Mouse (Mus musculus) forebrain, embryonic 15.5 days (tissue): ENCODE measurements around the gene Cobll1. TPM values are rescaled to one million over a fixed set of nuclear protein-coding genes. Genes with fewer than 3 reads are reported as not detected.
"Not testable (repeated sequence)": the region's sequence is repeated elsewhere in the genome, so short reads cannot be mapped to it uniquely, and the experiment has no call there.

ENCODE experiments used
- ATAC-seq: fragments of 200-750 bp; cut with Nextera tagmentation; replicated peaks from 2 replicates; pipeline ENCODE4 v1.8.0; 2017; ENCODE audit warnings: mild to moderate bottlenecking, moderate TSS enrichment, moderate library complexity
- H3K27ac ChIP-seq: fragments of 300-500 bp; sonication (generic); replicated peaks from 2 replicates; pipeline ENCODE4 v1.5.1; 2015; ENCODE audit warnings: mild to moderate bottlenecking, inconsistent platforms
- H3K27me3 ChIP-seq: fragments of 300-500 bp; sonication (generic); 2 replicates; pipeline ENCODE4 v1.6.1; 2015; ENCODE audit warnings: inconsistent platforms
- H3K36me3 ChIP-seq: fragments of 300-500 bp; sonication (generic); 2 replicates; pipeline ENCODE4 v1.6.1; 2015; ENCODE audit warnings: mild to moderate bottlenecking, inconsistent platforms
- H3K4me1 ChIP-seq: fragments of 300-500 bp; sonication (generic); 2 replicates; pipeline ENCODE4 v1.6.1; 2015; ENCODE audit warnings: inconsistent platforms
- H3K4me2 ChIP-seq: fragments of 300-500 bp; sonication (generic); replicated peaks from 2 replicates; pipeline ENCODE4 v1.6.1; 2015; ENCODE audit warnings: mild to moderate bottlenecking, inconsistent platforms
- H3K4me3 ChIP-seq: fragments of 300-500 bp; sonication (generic); 2 replicates; pipeline ENCODE4 v1.5.1; 2015; ENCODE audit warnings: mild to moderate bottlenecking, inconsistent platforms
- H3K9ac ChIP-seq: fragments of 300-500 bp; sonication (generic); replicated peaks from 2 replicates; pipeline ENCODE4 v1.6.1; 2015; ENCODE audit warnings: mild to moderate bottlenecking, inconsistent platforms
- H3K9me3 ChIP-seq: fragments of 300-500 bp; sonication (generic); 2 replicates; pipeline ENCODE4 v1.6.1; 2016; ENCODE audit warnings: inconsistent platforms
- WGBS: fragments of 180-500 bp; shearing (Covaris S2); methylation state at CpG from one replicate; pipeline ENCODE4 v1.1.7; 2015; ENCODE audit warnings: mixed read lengths; 5-methylcytosine and 5-hydroxymethylcytosine counted together
- polyA plus RNA-seq: library from polyadenylated mRNA; unstranded; fragments of >200 nt; fragmentation: Nextera tagmentation; extraction: Ambion mirVana; gene quantifications from 2 replicates; pipeline ENCODE4 v1.2.1, GENCODE M21; 2015

Gene Cobll1
- 2.5 and 3.1 TPM in 2 replicates for polyA plus RNA-seq

DNA sequence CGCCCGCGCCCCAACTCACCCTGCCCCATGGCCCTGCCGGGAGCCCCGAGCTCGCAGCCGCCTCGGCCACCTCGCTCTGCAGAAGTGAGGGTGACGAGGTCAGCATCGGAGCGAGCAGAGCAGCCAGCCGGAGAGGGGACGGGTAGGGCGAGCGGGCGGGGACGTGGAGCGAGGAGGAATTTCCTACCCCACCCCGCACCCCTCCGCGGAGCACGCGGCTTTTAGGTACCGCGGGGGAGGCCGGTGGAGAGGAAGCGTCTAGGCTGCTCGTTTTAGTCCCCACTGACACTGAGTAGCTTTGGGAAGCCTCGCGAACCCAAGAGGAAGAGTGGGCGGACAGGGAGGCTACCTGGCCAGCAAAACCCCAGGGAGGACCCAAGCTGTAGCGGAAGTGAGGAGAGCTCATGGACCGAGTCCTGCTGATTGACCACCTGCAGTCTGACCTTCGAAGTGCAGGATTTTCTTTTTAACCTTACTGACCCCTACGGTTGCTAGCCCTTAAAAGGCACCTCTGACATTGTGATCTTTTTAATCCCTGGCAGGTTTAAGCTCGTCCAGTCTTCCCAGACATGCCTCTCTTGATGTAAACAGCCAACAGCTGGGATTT lies at the start of gene Cobll1:
Gene Cobll1 (minus strand): TSS at position 440 of the 607 bp plus-strand sequence.
- Histone ChIP-seq H3K27ac (peak within 1 kb of the TSS; percentile 53), H3K9ac (peak within 1 kb of the TSS; percentile 48), H3K4me2 (peak within 1 kb of the TSS; percentile 97), H3K36me3 (no peaks in the 10 kb centered on the region), H3K27me3 (no peaks in the 10 kb centered on the region), H3K9me3 (no peaks in the 10 kb centered on the region), H3K4me1 (peaks cover 14% of the 10 kb centered on the region), H3K4me3 (peak within 1 kb of the TSS; percentile 69)
- 1% methylated on average over 37 of the region's 37 CpGs for WGBS
- ATAC-seq, result no peak; the same call in 1 of the 2 replicates

DNA sequence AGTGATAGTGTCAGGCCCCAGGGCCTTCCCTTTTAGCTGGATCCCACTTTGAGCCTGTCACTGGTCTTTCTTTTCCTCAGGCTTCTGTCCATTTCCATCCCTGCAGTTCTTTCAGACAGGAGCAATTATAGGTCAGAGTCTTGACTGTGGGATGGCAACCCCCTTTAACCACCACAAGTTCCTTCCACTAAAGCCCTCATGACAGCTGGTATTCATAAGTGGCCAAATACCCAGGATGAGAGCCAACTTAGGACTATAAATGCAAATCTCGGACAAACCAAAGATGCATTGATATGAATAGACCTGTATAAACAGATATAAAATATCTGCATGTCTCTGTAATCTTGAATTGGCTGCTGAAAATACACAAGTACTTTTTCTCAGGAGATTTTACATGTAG lies 49.5 kb upstream of the Cobll1 start:
- Histone ChIP-seq H3K27ac (no peak overlapping the region), H3K27me3 (no peaks in the 10 kb centered on the region), H3K4me1 (no peaks in the 10 kb centered on the region), H3K9me3 (no peaks in the 10 kb centered on the region), H3K9ac (no peak overlapping the region), H3K4me2 (no peak overlapping the region), H3K36me3 (no peaks in the 10 kb centered on the region), H3K4me3 (no peak overlapping the region)
- ATAC-seq, result no peak
- 79% methylated on average over 1 of the region's 1 CpGs for WGBS

DNA sequence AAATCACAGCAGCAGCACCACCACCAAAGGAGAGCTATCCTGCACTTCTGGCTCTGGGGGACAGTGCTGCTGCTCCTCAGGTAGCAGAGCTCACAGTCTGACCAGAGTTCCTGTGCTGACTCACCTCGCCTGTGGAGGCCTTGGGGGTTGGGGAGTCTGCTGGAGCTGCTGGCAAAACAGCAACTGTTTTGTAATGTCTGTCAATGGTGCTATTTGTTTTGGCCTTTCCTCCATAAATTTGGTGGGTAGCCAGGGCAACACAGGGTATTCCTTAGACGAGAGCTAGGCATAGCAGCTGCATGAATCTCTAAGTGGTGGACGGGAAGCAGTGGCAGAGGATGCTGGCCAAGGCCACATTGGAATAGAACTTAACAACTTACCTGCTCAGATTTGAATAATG lies 46.2 kb upstream of the Cobll1 start:
- H3K4me2 ChIP-seq, result no peak overlapping the region
- 35% methylated on average over 3 of the region's 3 CpGs for WGBS
- no peak overlapping the region for H3K27ac ChIP-seq
- no peaks in the 10 kb centered on the region for H3K9me3 ChIP-seq
- no peaks in the 10 kb centered on the region for H3K27me3 ChIP-seq
- ATAC-seq, result 0 out of 2 replicates have a peak, but pooled peaks have one; percentile 48
- no peaks in the 10 kb centered on the region for H3K36me3 ChIP-seq
- no peak overlapping the region for H3K9ac ChIP-seq
- H3K4me3 ChIP-seq, result no peak overlapping the region
- no peaks in the 10 kb centered on the region for H3K4me1 ChIP-seq

DNA sequence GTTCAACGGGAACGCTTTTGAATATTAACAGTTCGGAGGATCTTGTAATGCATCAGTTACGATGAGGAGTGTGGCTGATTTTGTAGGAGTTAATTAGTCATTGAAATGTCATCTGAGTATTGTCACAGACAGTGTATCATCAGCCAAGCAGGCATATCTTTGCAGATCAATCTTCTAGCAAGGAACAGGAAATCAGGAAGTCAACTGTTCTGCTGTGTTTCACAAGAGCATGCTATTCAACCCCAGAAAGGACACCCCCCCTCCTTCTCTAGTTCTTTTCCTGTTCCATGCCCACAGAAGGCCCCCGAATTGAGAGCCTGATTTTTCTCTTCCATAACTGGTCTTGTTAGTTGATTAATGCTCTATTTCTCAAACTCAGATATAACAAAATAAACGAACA lies 43.8 kb upstream of the Cobll1 start:
- no peak overlapping the region for H3K27ac ChIP-seq
- no peak overlapping the region for H3K4me2 ChIP-seq
- 86% methylated on average over 6 of the region's 6 CpGs for WGBS
- no peak overlapping the region for H3K4me3 ChIP-seq
- no peaks in the 10 kb centered on the region for H3K27me3 ChIP-seq
- peaks cover 4% of the 10 kb centered on the region for H3K4me1 ChIP-seq
- H3K9ac ChIP-seq, result no peak overlapping the region
- ATAC-seq, result no peak
- no peaks in the 10 kb centered on the region for H3K9me3 ChIP-seq
- no peaks in the 10 kb centered on the region for H3K36me3 ChIP-seq

DNA sequence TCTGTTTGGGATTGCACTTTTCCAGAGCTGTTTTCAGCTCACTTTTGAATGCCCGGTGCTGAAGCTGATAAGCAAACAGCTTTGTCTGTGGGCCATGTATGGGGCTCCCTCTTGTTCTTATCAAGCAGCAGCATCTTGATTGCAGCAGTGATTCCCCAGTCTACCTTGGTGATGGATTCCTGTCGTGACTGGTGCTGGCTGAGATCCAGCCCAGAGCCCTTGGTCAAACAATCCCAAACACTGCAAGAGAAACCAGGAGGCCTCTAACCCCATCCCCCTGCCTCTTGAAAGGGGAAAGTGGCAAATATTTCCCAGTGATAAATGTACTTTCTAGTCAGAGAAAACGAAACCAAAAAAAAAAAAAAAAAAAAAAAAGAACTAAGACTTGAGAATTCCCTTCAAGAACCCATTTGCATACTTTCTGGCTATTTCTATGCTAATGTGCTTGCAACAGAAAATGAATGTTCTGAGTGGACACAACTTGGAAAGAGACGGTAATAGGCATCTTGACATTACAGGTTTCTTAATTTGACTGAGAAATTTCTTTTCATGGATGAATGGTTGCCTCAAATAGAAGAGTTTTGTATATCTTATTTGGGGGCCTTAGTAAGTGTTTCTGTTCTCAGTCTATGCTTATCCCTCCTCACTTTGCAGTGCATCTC lies 40.0 kb upstream of the Cobll1 start:
- no peak overlapping the region for H3K4me2 ChIP-seq
- H3K36me3 ChIP-seq, result no peaks in the 10 kb centered on the region
- H3K4me3 ChIP-seq, result no peak overlapping the region
- H3K27me3 ChIP-seq, result no peaks in the 10 kb centered on the region
- no peak overlapping the region for H3K27ac ChIP-seq
- H3K9me3 ChIP-seq, result no peaks in the 10 kb centered on the region
- 26% methylated on average over 4 of the region's 4 CpGs for WGBS
- H3K4me1 ChIP-seq, result peaks cover 6% of the 10 kb centered on the region
- no peak overlapping the region for H3K9ac ChIP-seq
- ATAC-seq, result no peak

DNA sequence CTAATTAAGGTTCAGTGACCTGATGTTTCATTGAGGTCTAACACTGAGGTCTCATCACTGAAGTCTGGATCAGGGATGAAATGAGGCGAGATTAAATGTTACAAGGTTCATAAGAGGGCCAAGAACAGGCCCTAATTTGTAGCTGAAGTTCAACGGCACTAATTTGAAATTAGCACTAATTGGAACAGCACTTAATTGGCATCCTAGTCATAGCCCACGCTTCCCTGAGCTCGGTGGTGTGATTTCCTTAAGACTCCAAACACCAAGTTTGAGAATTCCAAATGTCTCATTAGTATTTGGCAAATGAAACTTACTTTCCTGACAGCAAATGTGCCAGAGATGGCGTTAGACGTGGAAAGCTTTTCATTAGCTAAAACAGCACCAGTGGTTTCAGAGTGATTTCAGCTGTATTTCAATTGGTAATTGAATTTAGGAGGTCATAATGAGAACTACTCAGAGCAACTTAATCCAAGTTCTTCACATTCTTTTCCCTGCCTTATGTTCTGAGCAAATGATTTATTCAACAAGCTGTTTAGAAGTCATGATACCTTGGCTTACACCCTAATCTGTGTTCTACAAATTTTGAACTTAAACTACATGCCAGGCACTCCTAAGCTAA lies 36.3 kb upstream of the Cobll1 start:
- Histone ChIP-seq H3K27ac (no peak overlapping the region), H3K9ac (no peak overlapping the region), H3K36me3 (no peaks in the 10 kb centered on the region), H3K9me3 (no peaks in the 10 kb centered on the region), H3K4me1 (peaks cover 6% of the 10 kb centered on the region), H3K27me3 (no peaks in the 10 kb centered on the region), H3K4me2 (no peak overlapping the region), H3K4me3 (no peak overlapping the region)
- 13% methylated on average over 6 of the region's 6 CpGs for WGBS
- ATAC-seq, result peak; percentile 92

DNA sequence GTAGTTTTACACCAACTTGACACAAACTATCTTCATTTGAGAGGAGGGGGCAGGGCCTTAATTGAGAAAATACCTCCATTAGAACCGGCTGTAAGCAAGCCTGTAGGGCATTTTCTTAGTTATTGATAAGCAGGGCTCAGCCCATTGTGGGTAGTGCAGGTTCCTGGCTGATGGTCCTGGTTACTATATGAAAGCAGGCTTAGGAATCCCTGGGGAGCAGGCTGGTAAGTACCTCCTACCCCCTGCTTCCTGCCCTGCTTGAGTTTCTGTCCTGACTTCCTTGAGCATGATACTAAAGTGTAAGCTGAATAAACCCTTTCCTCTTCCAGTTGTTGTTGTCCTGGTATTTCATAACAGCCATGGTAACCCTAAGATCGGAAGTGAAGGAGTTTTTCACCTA lies 34.7 kb upstream of the Cobll1 start:
- no peak overlapping the region for H3K4me2 ChIP-seq
- no peak for ATAC-seq
- H3K27ac ChIP-seq, result no peak overlapping the region
- H3K36me3 ChIP-seq, result no peaks in the 10 kb centered on the region
- H3K9ac ChIP-seq, result no peak overlapping the region
- H3K27me3 ChIP-seq, result no peaks in the 10 kb centered on the region
- 55% methylated on average over 2 of the region's 2 CpGs for WGBS
- no peaks in the 10 kb centered on the region for H3K9me3 ChIP-seq
- H3K4me3 ChIP-seq, result no peak overlapping the region
- peaks cover 3% of the 10 kb centered on the region for H3K4me1 ChIP-seq

DNA sequence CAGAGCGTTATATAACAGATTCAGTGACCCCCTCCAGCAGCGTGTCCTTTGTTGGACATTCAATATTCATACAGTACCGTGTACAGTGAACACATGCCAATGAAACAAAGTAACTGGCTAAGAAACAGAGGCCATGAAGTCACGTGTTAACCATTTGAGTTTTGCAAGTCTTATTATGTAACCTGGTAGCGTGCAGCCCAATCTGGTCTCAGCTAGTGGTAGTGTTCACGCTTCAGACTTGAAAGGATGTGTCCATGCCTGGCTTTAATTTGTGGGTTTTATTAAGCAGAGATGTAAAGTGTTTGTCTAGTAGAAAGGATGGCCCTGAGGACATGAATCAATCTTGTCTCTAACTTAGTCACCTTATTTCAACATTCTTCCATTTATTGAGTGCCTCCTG lies 29.5 kb upstream of the Cobll1 start:
- no peaks in the 10 kb centered on the region for H3K9me3 ChIP-seq
- whole genome bisulfite sequencing, result 89% methylated on average over 6 of the region's 6 CpGs
- H3K27ac ChIP-seq, result no peak overlapping the region
- no peak for ATAC-seq
- H3K9ac ChIP-seq, result no peak overlapping the region
- no peaks in the 10 kb centered on the region for H3K4me1 ChIP-seq
- H3K36me3 ChIP-seq, result no peaks in the 10 kb centered on the region
- H3K4me2 ChIP-seq, result no peak overlapping the region
- no peaks in the 10 kb centered on the region for H3K27me3 ChIP-seq
- no peak overlapping the region for H3K4me3 ChIP-seq

DNA sequence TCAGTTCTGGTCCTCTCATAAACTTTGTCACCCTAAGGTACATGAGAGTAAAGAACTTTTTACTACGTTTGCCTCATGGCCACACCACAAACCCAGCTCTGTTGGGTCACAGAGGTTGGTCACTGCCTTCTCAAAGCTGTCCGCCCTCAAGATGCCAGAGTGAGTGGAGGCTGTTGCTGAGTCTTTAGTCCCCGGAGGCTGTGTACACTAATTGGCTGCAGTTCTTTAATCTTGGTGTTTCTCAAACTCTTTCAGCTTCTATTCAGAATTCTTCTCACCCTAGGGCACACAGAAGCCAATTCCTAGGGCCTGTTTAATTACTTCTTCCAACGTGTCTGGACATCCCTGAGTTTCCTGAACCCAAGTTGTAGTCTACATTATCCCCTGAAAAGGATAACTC lies 28.6 kb upstream of the Cobll1 start:
- Histone ChIP-seq H3K4me2 (no peak overlapping the region), H3K9ac (no peak overlapping the region), H3K27me3 (no peaks in the 10 kb centered on the region), H3K9me3 (no peaks in the 10 kb centered on the region), H3K36me3 (no peaks in the 10 kb centered on the region), H3K27ac (no peak overlapping the region), H3K4me3 (no peak overlapping the region), H3K4me1 (no peaks in the 10 kb centered on the region)
- no peak for ATAC-seq
- 9% methylated on average over 4 of the region's 4 CpGs for WGBS

DNA sequence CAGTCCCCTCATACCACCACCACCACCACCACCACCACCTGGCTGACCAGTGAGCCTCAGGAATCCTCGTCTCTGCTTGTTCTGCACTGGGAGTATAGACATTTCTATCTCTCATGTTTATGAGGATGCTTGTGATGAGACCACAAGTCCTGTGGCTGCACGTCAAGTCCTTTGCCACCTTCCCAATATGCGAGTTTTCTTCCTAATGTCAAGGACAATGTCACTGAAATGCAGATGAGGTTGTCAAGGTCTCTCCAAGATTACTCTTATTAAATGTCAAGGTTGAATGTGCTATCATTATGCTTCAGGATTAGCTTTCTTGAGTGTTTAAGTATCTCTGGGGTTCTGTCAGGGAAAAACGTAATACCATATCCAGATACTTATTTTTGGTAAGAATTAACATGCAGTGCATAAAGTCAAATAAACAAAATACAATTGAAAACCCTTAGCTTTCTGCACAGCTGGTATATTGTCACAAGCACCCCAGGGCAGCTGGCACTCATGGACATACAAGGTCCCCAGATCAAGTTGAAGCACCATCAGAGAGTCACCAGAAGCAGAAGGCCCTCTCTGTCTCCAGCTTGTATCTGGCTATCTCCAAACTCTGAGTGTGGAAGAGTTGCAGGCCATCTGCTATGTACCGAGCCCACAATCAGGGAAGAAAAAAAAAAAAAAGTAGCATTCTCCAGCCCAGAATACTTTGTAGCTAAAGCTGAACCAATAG lies 27.5 kb upstream of the Cobll1 start:
- no peak overlapping the region for H3K27ac ChIP-seq
- no peak for ATAC-seq
- H3K4me2 ChIP-seq, result no peak overlapping the region
- no peak overlapping the region for H3K9ac ChIP-seq
- H3K36me3 ChIP-seq, result no peaks in the 10 kb centered on the region
- no peaks in the 10 kb centered on the region for H3K9me3 ChIP-seq
- H3K4me3 ChIP-seq, result no peak overlapping the region
- WGBS, result 80% methylated on average over 5 of the region's 5 CpGs
- H3K27me3 ChIP-seq, result no peaks in the 10 kb centered on the region
- no peaks in the 10 kb centered on the region for H3K4me1 ChIP-seq

DNA sequence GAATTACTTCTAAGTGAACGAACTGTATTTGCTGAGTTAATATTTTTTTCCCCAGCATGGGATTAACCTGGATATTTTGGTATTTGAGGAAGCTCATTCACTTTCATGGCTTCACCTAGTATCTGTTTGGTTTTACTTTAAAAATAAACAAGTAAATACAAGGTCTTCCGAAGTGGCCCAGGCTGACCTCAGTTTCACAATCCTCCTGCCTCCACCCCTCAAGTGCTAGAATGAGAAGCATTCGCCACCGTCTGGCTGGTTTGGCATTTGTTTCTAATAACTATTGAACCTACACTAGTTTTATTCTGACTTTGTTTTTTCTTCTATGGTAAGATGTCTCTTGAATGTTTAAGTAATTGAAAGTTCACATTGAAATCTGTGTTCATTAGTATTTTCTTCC lies 23.0 kb upstream of the Cobll1 start:
- 82% methylated on average over 4 of the region's 4 CpGs for WGBS
- Histone ChIP-seq H3K27me3 (no peaks in the 10 kb centered on the region), H3K9ac (no peak overlapping the region), H3K4me2 (no peak overlapping the region), H3K36me3 (no peaks in the 10 kb centered on the region), H3K4me1 (no peaks in the 10 kb centered on the region), H3K9me3 (no peaks in the 10 kb centered on the region), H3K27ac (no peak overlapping the region), H3K4me3 (no peak overlapping the region)
- no peak for ATAC-seq

DNA sequence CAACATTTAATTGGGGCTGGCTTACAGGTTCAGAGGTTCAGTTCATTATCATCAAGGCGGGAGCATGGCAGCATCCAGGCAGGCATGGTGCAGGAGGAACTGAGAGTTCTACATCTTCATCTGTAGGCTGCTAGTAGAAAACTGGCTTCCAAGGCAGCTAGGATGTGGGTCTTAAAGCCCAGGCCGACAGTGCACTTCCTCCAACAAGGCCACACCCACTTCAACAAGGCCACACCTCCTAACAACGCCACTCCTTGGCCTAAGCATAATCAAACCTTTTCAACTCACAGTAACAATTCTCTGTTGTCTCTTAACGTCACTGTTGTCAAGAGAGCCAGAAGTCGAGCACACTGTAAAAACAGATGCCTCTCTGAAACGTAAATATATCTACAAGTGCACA lies 21.6 kb upstream of the Cobll1 start:
- H3K36me3 ChIP-seq, ATAC-seq, H3K9me3 ChIP-seq, H3K27ac ChIP-seq, H3K4me1 ChIP-seq, H3K4me2 ChIP-seq, H3K27me3 ChIP-seq, H3K9ac ChIP-seq, H3K4me3 ChIP-seq: not testable (repeated sequence)
- WGBS, result 78% methylated on average over 6 of the region's 6 CpGs
